Mouse (Mus musculus) forebrain, embryonic 15.5 days (tissue): ENCODE data around the gene AC161166.1. TPM values are rescaled to one million over a fixed set of nuclear protein-coding genes. Genes with fewer than 3 reads are reported as not detected.
A peak's percentile ranks its signal among the peaks of the same experiment; 100 is the strongest.

Experiments used
- ATAC-seq: fragments of 200-750 bp; cut with Nextera tagmentation; replicated peaks from 2 replicates; pipeline ENCODE4 v1.8.0; 2017; ENCODE audit warnings: mild to moderate bottlenecking, moderate TSS enrichment, moderate library complexity
- H3K27ac ChIP-seq: fragments of 300-500 bp; sonication (generic); replicated peaks from 2 replicates; pipeline ENCODE4 v1.5.1; 2015; ENCODE audit warnings: mild to moderate bottlenecking, inconsistent platforms
- H3K27me3 ChIP-seq: fragments of 300-500 bp; sonication (generic); 2 replicates; pipeline ENCODE4 v1.6.1; 2015; ENCODE audit warnings: inconsistent platforms
- H3K36me3 ChIP-seq: fragments of 300-500 bp; sonication (generic); 2 replicates; pipeline ENCODE4 v1.6.1; 2015; ENCODE audit warnings: mild to moderate bottlenecking, inconsistent platforms
- H3K4me1 ChIP-seq: fragments of 300-500 bp; sonication (generic); 2 replicates; pipeline ENCODE4 v1.6.1; 2015; ENCODE audit warnings: inconsistent platforms
- H3K4me2 ChIP-seq: fragments of 300-500 bp; sonication (generic); replicated peaks from 2 replicates; pipeline ENCODE4 v1.6.1; 2015; ENCODE audit warnings: mild to moderate bottlenecking, inconsistent platforms
- H3K4me3 ChIP-seq: fragments of 300-500 bp; sonication (generic); 2 replicates; pipeline ENCODE4 v1.5.1; 2015; ENCODE audit warnings: mild to moderate bottlenecking, inconsistent platforms
- H3K9ac ChIP-seq: fragments of 300-500 bp; sonication (generic); replicated peaks from 2 replicates; pipeline ENCODE4 v1.6.1; 2015; ENCODE audit warnings: mild to moderate bottlenecking, inconsistent platforms
- H3K9me3 ChIP-seq: fragments of 300-500 bp; sonication (generic); 2 replicates; pipeline ENCODE4 v1.6.1; 2016; ENCODE audit warnings: inconsistent platforms
- WGBS: fragments of 180-500 bp; shearing (Covaris S2); methylation state at CpG from one replicate; pipeline ENCODE4 v1.1.7; 2015; ENCODE audit warnings: mixed read lengths; 5-methylcytosine and 5-hydroxymethylcytosine counted together
- polyA plus RNA-seq: library from polyadenylated mRNA; unstranded; fragments of >200 nt; fragmentation: Nextera tagmentation; extraction: Ambion mirVana; gene quantifications from 2 replicates; pipeline ENCODE4 v1.2.1, GENCODE M21; 2015

Gene AC161166.1
- polyA plus RNA-seq, 1 experiment from 2014 or later: 1.7 TPM

DNA sequence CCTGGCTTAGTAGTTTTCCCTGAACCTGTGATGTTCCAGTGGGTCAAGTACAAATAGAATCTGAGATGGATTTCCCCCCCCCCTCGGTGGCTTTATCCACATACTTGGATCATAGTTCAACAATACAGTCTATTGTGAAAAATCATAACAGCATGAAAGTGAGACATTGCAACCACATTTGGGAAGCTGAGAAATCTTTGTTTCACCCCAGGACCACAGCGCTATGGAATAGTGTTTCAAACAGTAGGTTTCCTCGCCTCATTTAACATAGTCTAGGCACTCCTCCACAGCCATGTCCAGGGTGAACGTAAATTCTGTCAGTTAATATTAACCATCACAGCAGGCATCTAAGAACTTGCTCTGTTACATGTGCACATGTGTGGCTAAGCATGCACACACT, 24.8 kb upstream of the AC161166.1 start:
- peaks cover 33% of the 10 kb centered on the region for H3K36me3 ChIP-seq
- no peak for ATAC-seq
- no peak overlapping the region for H3K4me2 ChIP-seq
- no peaks in the 10 kb centered on the region for H3K27me3 ChIP-seq
- no peaks in the 10 kb centered on the region for H3K9me3 ChIP-seq
- WGBS: 83% methylated on average over 4 of the region's 4 CpGs
- no peak overlapping the region for H3K27ac ChIP-seq
- H3K4me3 ChIP-seq: no peak overlapping the region
- no peak overlapping the region for H3K9ac ChIP-seq
- peaks cover 35% of the 10 kb centered on the region for H3K4me1 ChIP-seq

DNA sequence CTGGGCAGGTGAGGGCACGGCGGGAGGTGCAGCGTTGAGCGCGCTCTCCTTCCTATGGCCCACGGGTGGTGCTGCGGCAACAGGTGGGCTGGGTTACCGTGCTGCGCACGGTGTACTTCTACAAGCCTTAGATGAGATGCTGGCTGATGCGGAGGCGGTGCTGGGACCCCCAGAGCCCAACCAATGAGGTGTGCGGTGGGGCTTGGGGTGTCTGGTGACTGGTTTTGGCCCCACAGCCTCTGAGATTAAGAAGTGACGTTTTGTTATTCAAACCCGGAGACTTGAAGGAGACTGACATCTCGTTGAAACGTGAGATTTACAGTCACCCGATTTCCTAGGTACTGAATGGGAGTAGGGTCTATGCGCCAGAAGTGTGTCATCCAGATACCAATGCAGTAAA, 22.0 kb upstream of the AC161166.1 start:
- 0 out of 2 replicates have a peak overlapping the region, but pooled peaks have one; percentile 2 for H3K4me3 ChIP-seq
- H3K27ac ChIP-seq: no peak overlapping the region
- H3K9me3 ChIP-seq: no peaks in the 10 kb centered on the region
- H3K4me1 ChIP-seq: peaks cover 47% of the 10 kb centered on the region
- peaks cover 33% of the 10 kb centered on the region for H3K36me3 ChIP-seq
- no peak for ATAC-seq
- no peak overlapping the region for H3K9ac ChIP-seq
- no peaks in the 10 kb centered on the region for H3K27me3 ChIP-seq
- H3K4me2 ChIP-seq: 0 out of 2 replicates have a peak overlapping the region, but pooled peaks have one; percentile 9
- WGBS: 33% methylated on average over 19 of the region's 19 CpGs

- H3K4me1 ChIP-seq: peaks cover 49% of the 10 kb centered on the region
- H3K27me3 ChIP-seq: no peaks in the 10 kb centered on the region
- H3K9me3 ChIP-seq: no peaks in the 10 kb centered on the region
- H3K27ac ChIP-seq: no peak overlapping the region
- 24% methylated on average over 39 of the region's 42 CpGs for WGBS
- ATAC-seq: no peak
- 0 out of 2 replicates have a peak overlapping the region, but pooled peaks have one; percentile 2 for H3K4me3 ChIP-seq
- no peak overlapping the region for H3K9ac ChIP-seq
- 0 out of 2 replicates have a peak overlapping the region, but pooled peaks have one; percentile 9 for H3K4me2 ChIP-seq
- H3K36me3 ChIP-seq: peaks cover 33% of the 10 kb centered on the region
Measured at GRCm38 (mm10) chr7:24533806-24534205, 21.6 kb upstream of the AC161166.1 start.

- no peak overlapping the region for H3K27ac ChIP-seq
- no peak overlapping the region for H3K9ac ChIP-seq
- H3K4me1 ChIP-seq: peaks cover 47% of the 10 kb centered on the region
- ATAC-seq: no peak
- no peaks in the 10 kb centered on the region for H3K27me3 ChIP-seq
- no peak overlapping the region for H3K4me2 ChIP-seq
- peaks cover 33% of the 10 kb centered on the region for H3K36me3 ChIP-seq
- no peak overlapping the region for H3K4me3 ChIP-seq
- H3K9me3 ChIP-seq: no peaks in the 10 kb centered on the region
- WGBS: 60% methylated on average over 28 of the region's 28 CpGs
Measured at GRCm38 (mm10) chr7:24533031-24533571, 20.8 kb upstream of the AC161166.1 start.

DNA sequence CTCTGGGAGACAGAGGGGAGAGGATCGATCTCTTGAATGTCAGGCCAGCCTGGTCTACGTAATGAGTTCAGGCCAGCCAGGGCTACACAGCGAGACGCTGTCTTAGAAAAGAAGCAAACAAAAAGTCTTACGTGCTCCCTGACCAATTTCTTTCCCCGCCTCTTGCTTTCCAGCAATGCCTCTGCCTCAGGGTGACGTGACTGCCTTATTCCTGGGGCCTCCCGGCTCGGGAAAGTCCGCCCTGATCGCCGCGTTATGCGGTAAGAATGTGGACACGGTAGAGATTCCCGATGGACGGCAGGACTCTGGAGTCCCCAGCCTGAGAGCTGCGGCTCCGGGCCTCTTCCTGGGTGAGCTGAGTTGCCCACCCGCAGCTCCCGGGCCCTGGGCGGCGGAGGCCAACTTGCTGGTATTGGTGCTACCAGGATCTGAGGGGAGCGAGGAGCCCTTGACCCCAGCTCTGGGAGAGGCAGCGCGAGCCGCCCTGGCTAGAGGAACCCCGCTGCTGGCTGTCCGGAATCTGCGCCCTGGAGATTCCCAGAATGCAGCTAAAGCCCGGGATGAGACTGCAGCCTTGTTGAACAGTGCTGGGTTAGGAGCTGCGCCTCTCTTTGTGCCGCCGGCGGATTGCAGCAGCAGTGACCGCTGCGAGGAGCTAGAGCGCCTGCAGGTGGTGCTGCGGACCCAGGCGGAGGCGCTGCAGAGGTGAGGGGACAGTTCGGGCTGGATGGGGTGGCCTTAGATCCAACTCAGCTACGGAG, 19.1 kb upstream of the AC161166.1 start:
- Histone ChIP-seq H3K4me2 (peak overlapping the region; percentile 64), H3K36me3 (peaks cover 32% of the 10 kb centered on the region), H3K9ac (peak overlapping the region; percentile 82), H3K27me3 (no peaks in the 10 kb centered on the region), H3K4me1 (peaks cover 46% of the 10 kb centered on the region), H3K27ac (peak overlapping the region; percentile 91), H3K4me3 (peak overlapping the region; percentile 57), H3K9me3 (no peaks in the 10 kb centered on the region)
- WGBS: under 1% methylated on average over 43 of the region's 43 CpGs
- ATAC-seq: peak; percentile 57

GRCm38 (mm10) chr7:24530062-24530931, 18.0 kb upstream of the AC161166.1 start, which contains the start of gene Irgq:
Gene Irgq (plus strand): TSS chr7:24530689.
- H3K4me3 ChIP-seq: peak within 1 kb of the TSS; percentile 57
- peaks cover 53% of the 10 kb centered on the region for H3K4me1 ChIP-seq
- H3K9ac ChIP-seq: peak within 1 kb of the TSS; percentile 82
- H3K36me3 ChIP-seq: peaks cover 22% of the 10 kb centered on the region
- H3K27me3 ChIP-seq: no peaks in the 10 kb centered on the region
- ATAC-seq: peak; percentile 94
- peak within 1 kb of the TSS; percentile 93 for H3K27ac ChIP-seq
- no peaks in the 10 kb centered on the region for H3K9me3 ChIP-seq
- H3K4me2 ChIP-seq: peak within 1 kb of the TSS; percentile 64
- WGBS: under 1% methylated on average over 44 of the region's 44 CpGs

GRCm38 (mm10) chr7:24529580-24529979, 17.3 kb upstream of the AC161166.1 start:
- ATAC-seq: no peak
- Histone ChIP-seq H3K36me3 (peaks cover 15% of the 10 kb centered on the region), H3K27me3 (no peaks in the 10 kb centered on the region), H3K4me3 (peak overlapping the region; percentile 57), H3K4me1 (peaks cover 47% of the 10 kb centered on the region), H3K4me2 (peak overlapping the region; percentile 64), H3K9ac (peak overlapping the region; percentile 70), H3K9me3 (no peaks in the 10 kb centered on the region), H3K27ac (peak overlapping the region; percentile 93)
- 60% methylated on average over 11 of the region's 11 CpGs for WGBS

- 94% methylated on average over 11 of the region's 11 CpGs for WGBS
- Histone ChIP-seq H3K9me3 (no peaks in the 10 kb centered on the region), H3K4me3 (no peak overlapping the region), H3K27ac (no peak overlapping the region), H3K4me2 (no peak overlapping the region), H3K36me3 (peaks cover 8% of the 10 kb centered on the region), H3K9ac (no peak overlapping the region), H3K27me3 (no peaks in the 10 kb centered on the region), H3K4me1 (peaks cover 39% of the 10 kb centered on the region)
- ATAC-seq: no peak
Measured at GRCm38 (mm10) chr7:24528861-24529260, 16.6 kb upstream of the AC161166.1 start.

GRCm38 (mm10) chr7:24525686-24526420, 13.6 kb upstream of the AC161166.1 start:
- ATAC-seq: no peak
- Histone ChIP-seq H3K27ac (peak overlapping the region; percentile 62), H3K4me2 (no peak overlapping the region), H3K36me3 (no peaks in the 10 kb centered on the region), H3K4me3 (no peak overlapping the region), H3K9me3 (no peaks in the 10 kb centered on the region), H3K4me1 (peaks cover 18% of the 10 kb centered on the region), H3K27me3 (no peaks in the 10 kb centered on the region), H3K9ac (no peak overlapping the region)
- WGBS: 82% methylated on average over 12 of the region's 12 CpGs

DNA sequence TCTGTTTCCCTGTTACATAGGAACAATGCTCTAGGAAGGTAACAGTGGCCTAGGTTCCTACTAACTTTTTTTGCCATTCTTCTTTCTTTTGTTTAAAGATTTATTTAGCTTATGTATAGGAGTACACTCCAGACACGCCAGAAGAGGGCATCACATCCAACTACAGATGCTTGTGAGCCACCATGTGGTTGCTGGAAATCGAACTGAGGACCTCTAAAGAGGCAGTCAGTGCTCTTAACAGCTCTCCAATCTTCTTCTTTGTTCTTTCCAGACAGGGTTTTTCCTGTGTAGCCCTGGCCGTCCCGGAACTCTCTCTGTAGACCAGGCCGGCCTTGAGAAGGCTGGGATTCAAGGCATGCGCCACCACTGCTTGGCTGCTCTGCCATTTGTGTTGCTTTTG, 12.7 kb upstream of the AC161166.1 start:
- Histone ChIP-seq H3K9me3 (no peaks in the 10 kb centered on the region), H3K27ac (no peak overlapping the region), H3K4me1 (peaks cover 18% of the 10 kb centered on the region), H3K9ac (no peak overlapping the region), H3K36me3 (0 out of 2 replicates have a peak, but pooled peaks cover 3% of the 10 kb centered on the region), H3K4me2 (no peak overlapping the region), H3K4me3 (no peak overlapping the region), H3K27me3 (no peaks in the 10 kb centered on the region)
- ATAC-seq: no peak
- WGBS: 79% methylated on average over 6 of the region's 6 CpGs

- H3K9ac ChIP-seq: no peak overlapping the region
- 85% methylated on average over 6 of the region's 6 CpGs for WGBS
- no peak for ATAC-seq
Measured at GRCm38 (mm10) chr7:24523723-24524122, 11.5 kb upstream of the AC161166.1 start.

More at GRCm38 (mm10) chr7:24523723-24524122, 11.5 kb upstream of the AC161166.1 start:
- Histone ChIP-seq H3K9me3 (no peaks in the 10 kb centered on the region), H3K36me3 (peaks cover 4% of the 10 kb centered on the region; the same call in 1 of the 2 replicates), H3K4me3 (no peak overlapping the region), H3K27ac (no peak overlapping the region), H3K4me2 (no peak overlapping the region), H3K27me3 (no peaks in the 10 kb centered on the region), H3K4me1 (peaks cover 9% of the 10 kb centered on the region; the same call in 1 of the 2 replicates)
